Mouse (Mus musculus) MEL (cell line): Measurements from ENCODE around the gene Robo3.

Source experiments
- CTCF ChIP-seq, 3 experiments: IDR thresholded peaks in 2 of 3; conservative IDR thresholded peaks in 1 of 3; 2 replicates each; pipeline ENCODE4 v1.5.1; 2011 to 2012; ENCODE audit warnings: low read length in 3 of 3, low read depth in 2 of 3, mild to moderate bottlenecking in 2 of 3, improper control_type of control experiment in 1 of 3, inconsistent platforms in 1 of 3, mixed read lengths in 1 of 3, moderate library complexity in 1 of 3; ENCODE audit not compliant: control insufficient read depth in 1 of 3, insufficient read depth in 1 of 3, poor library complexity in 1 of 3, severe bottlenecking in 1 of 3
- EP300 ChIP-seq, 2 experiments: IDR thresholded peaks; 2 replicates each; pipeline ENCODE4 v1.6.1; 2011; ENCODE audit warnings: improper control_type of control experiment in 2 of 2, low read length in 2 of 2, low read depth in 1 of 2, mild to moderate bottlenecking in 1 of 2
- GATA1 ChIP-seq: IDR thresholded peaks from 2 replicates; pipeline ENCODE4 v1.6.1; 2011; ENCODE audit warnings: low read depth, low read length, improper control_type of control experiment
- KAT2A ChIP-seq: conservative IDR thresholded peaks from 2 replicates; pipeline ENCODE4 v1.6.1; 2012; ENCODE audit warnings: low read depth, low read length, improper control_type of control experiment, inconsistent platforms
- MAX ChIP-seq: IDR thresholded peaks from 2 replicates; pipeline ENCODE4 v1.6.1; 2011; ENCODE audit warnings: low read length, improper control_type of control experiment
- POLR2A ChIP-seq, 2 experiments: IDR thresholded peaks; 2 replicates each; pipeline ENCODE4 v1.6.1; 2011 to 2012; ENCODE audit warnings: low read length in 2 of 2, mild to moderate bottlenecking in 2 of 2, control low read depth in 1 of 2, improper control_type of control experiment in 1 of 2, low read depth in 1 of 2, moderate library complexity in 1 of 2; ENCODE audit not compliant: control insufficient read depth in 1 of 2, insufficient read depth in 1 of 2, poor library complexity in 1 of 2
- SIN3A ChIP-seq: IDR thresholded peaks from 2 replicates; pipeline ENCODE4 v1.6.1; 2012; ENCODE audit warnings: low read length, improper control_type of control experiment, inconsistent platforms

DNA sequence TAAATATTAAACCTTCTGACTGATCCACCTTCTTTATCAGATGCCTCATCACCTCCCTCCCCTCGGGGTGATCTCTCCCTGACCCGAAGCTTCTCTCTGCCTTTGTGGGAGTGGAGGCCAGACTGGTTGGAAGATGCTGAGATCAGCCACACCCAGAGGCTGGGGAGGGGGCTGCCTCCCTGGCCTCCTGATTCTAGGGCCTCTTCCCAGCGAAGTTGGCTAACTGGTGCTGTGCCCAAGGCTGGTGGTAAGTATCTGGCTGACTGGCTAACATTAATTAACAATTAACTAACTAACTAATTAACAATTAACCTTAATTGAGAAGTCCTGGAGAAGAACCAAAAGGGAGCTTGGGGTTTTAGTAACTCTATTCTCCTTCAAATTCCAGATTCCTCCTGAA, 20.1 kb downstream of the Robo3 start:
- TF ChIP-seq POLR2A (IDR thresholded peaks at IDR 0.05; ENCODE audit: control insufficient read depth in 1 of 2, insufficient read depth in 1 of 2, low read depth in 1 of 2, low read length in 2 of 2, poor library complexity in 1 of 2) (no peak), SIN3A (no peak), EP300 (IDR thresholded peaks at IDR 0.05; ENCODE audit: low read depth in 1 of 2, low read length in 2 of 2) (no peak), GATA1 (no peak), KAT2A (no peak), CTCF (IDR thresholded peaks at IDR 0.05 in 2 of 3, conservative IDR thresholded peaks at IDR 0.05 in 1 of 3; ENCODE audit: control insufficient read depth in 1 of 3, insufficient read depth in 1 of 3, low read depth in 2 of 3, low read length in 3 of 3, poor library complexity in 1 of 3, severe bottlenecking in 1 of 3) (no peak), MAX (no peak)
